Mouse (Mus musculus): ENCODE results near the gene Hoxc4. TPM values are rescaled to one million over a fixed set of nuclear protein-coding genes. Genes with fewer than 3 reads are reported as not detected.

The Hoxc4 gene
- polyA plus RNA-seq, 1 experiment from 2014 or later = 1.7 TPM

- no peaks in the 10 kb centered on the region for H3K27me3 ChIP-seq
- in situ Hi-C loops (cut with MboI; ENCODE audit: low pct_unique_long_range_greater_than_20kb) = no loop called here
- ATAC-seq (no peak), DNase-seq (ENCODE audit: low read depth, low spot score) (no peak)
- no peak for TF ChIP-seq CTCF (IDR thresholded peaks at IDR 0.05)
- ChIA-PET CTCF (interaction anchor here (1.3 kb wide), 1 partner anchor 9 kb away, joined by 4 read pairs; no protein-coding TSS in a partner anchor), POLR2A (interaction anchor here (0.8 kb wide), 1 partner anchor 44 kb away, joined by 3 read pairs; no protein-coding TSS in a partner anchor)
Measured at GRCm38 (mm10) chr15:103034043-103034806, 15.5 kb downstream of the Hoxc4 start.

GRCm38 (mm10) chr15:103034807-103035547 is 16.2 kb downstream of the Hoxc4 start:
- CTCF ChIA-PET = interaction anchor here (1.3 kb wide), 1 partner anchor 9 kb away, joined by 4 read pairs; no protein-coding TSS in a partner anchor
- no peak for DNase-seq (ENCODE audit: low read depth, low spot score)
- POLR2A ChIA-PET = interaction anchor here (0.8 kb wide), 1 partner anchor 43 kb away, joined by 3 read pairs; no protein-coding TSS in a partner anchor
- TF ChIP-seq CTCF (IDR thresholded peaks at IDR 0.05) = no peak
- in situ Hi-C loops (cut with MboI; ENCODE audit: low pct_unique_long_range_greater_than_20kb) = no loop called here
- no peaks in the 10 kb centered on the region for H3K27me3 ChIP-seq
- ATAC-seq = peak; percentile 29

- no peak for TF ChIP-seq CTCF (IDR thresholded peaks at IDR 0.05)
- CTCF ChIA-PET = no interaction called here
- in situ Hi-C loops (cut with MboI; ENCODE audit: low pct_unique_long_range_greater_than_20kb) = no loop called here
- no peak for ATAC-seq
- no peaks in the 10 kb centered on the region for H3K27me3 ChIP-seq
- no peak for DNase-seq (ENCODE audit: low read depth, low spot score)
- POLR2A ChIA-PET = no interaction called here
Measured at GRCm38 (mm10) chr15:103035548-103035881, 16.8 kb downstream of the Hoxc4 start.

GRCm38 (mm10) chr15:103037579-103037978 is 18.8 kb downstream of the Hoxc4 start:
- in situ Hi-C loops (cut with MboI; ENCODE audit: low pct_unique_long_range_greater_than_20kb) = no loop called here
- DNase-seq (ENCODE audit: low read depth, low spot score) (no peak), ATAC-seq (no peak)
- ChIA-PET CTCF (interaction anchor here (1.8 kb wide), 1 partner anchor 31 kb away, joined by 4 read pairs; no protein-coding TSS in a partner anchor), POLR2A (no interaction called here)
- no peaks in the 10 kb centered on the region for H3K27me3 ChIP-seq
- no peak for TF ChIP-seq CTCF (IDR thresholded peaks at IDR 0.05)

- ChIA-PET CTCF (interaction anchor here (1.8 kb wide), 1 partner anchor 30 kb away, joined by 4 read pairs; no protein-coding TSS in a partner anchor), POLR2A (interaction anchor here (0.7 kb wide), 1 partner anchor 99 kb away, joined by 3 read pairs; no protein-coding TSS in a partner anchor)
- in situ Hi-C loops (cut with MboI; ENCODE audit: low pct_unique_long_range_greater_than_20kb) = no loop called here
- DNase-seq (ENCODE audit: low read depth, low spot score) = no peak
- no peak for TF ChIP-seq CTCF (IDR thresholded peaks at IDR 0.05)
- ATAC-seq = no peak
- no peaks in the 10 kb centered on the region for H3K27me3 ChIP-seq
Measured at GRCm38 (mm10) chr15:103038701-103039480, 20.2 kb downstream of the Hoxc4 start.

GRCm38 (mm10) chr15:103039609-103040008 is 20.9 kb downstream of the Hoxc4 start:
- ChIA-PET POLR2A (interaction anchor here (0.6 to 0.7 kb wide), 2 partner anchors 14 to 98 kb away, joined by 3 to 9 read pairs; no protein-coding TSS in a partner anchor), CTCF (no interaction called here)
- no peaks in the 10 kb centered on the region for H3K27me3 ChIP-seq
- no peak for ATAC-seq
- no peak for TF ChIP-seq CTCF (IDR thresholded peaks at IDR 0.05)
- no peak for DNase-seq (ENCODE audit: low read depth, low spot score)
- in situ Hi-C loops (cut with MboI; ENCODE audit: low pct_unique_long_range_greater_than_20kb) = no loop called here

- DNase-seq (ENCODE audit: low read depth, low spot score) (no peak), ATAC-seq (no peak)
- no peak for TF ChIP-seq CTCF (IDR thresholded peaks at IDR 0.05)
- no peaks in the 10 kb centered on the region for H3K27me3 ChIP-seq
- ChIA-PET POLR2A (no interaction called here), CTCF (no interaction called here)
- in situ Hi-C loops (cut with MboI; ENCODE audit: low pct_unique_long_range_greater_than_20kb) = no loop called here
Measured at GRCm38 (mm10) chr15:103040601-103041000, 21.9 kb downstream of the Hoxc4 start.

GRCm38 (mm10) chr15:103041613-103042012 is 22.9 kb downstream of the Hoxc4 start:
- POLR2A ChIA-PET = no interaction called here
- CTCF ChIA-PET = interaction anchor here (1.0 kb wide), 1 partner anchor 13 kb away, joined by 3 read pairs; no protein-coding TSS in a partner anchor
- TF ChIP-seq CTCF (IDR thresholded peaks at IDR 0.05) = no peak
- no peaks in the 10 kb centered on the region for H3K27me3 ChIP-seq
- no peak for ATAC-seq
- no peak for DNase-seq (ENCODE audit: low read depth, low spot score)
- in situ Hi-C loops (cut with MboI; ENCODE audit: low pct_unique_long_range_greater_than_20kb) = no loop called here

- ChIA-PET CTCF (interaction anchor here (1.0 kb wide), 1 partner anchor 12 kb away, joined by 3 read pairs; no protein-coding TSS in a partner anchor), POLR2A (interaction anchor here (0.6 kb wide), 1 partner anchor 273 kb away, joined by 5 read pairs; no protein-coding TSS in a partner anchor)
- H3K27me3 ChIP-seq = no peaks in the 10 kb centered on the region
- ATAC-seq (no peak), DNase-seq (ENCODE audit: low read depth, low spot score) (no peak)
- no peak for TF ChIP-seq CTCF (IDR thresholded peaks at IDR 0.05)
- in situ Hi-C loops (cut with MboI; ENCODE audit: low pct_unique_long_range_greater_than_20kb) = no loop called here
Measured at GRCm38 (mm10) chr15:103042209-103042608, 23.5 kb downstream of the Hoxc4 start.

GRCm38 (mm10) chr15:103051670-103052069 is 32.9 kb downstream of the Hoxc4 start:
- ChIA-PET CTCF (no interaction called here), POLR2A (no interaction called here)
- no peak for DNase-seq (ENCODE audit: low read depth, low spot score)
- no peak for ATAC-seq
- no peak for TF ChIP-seq CTCF (IDR thresholded peaks at IDR 0.05)
- in situ Hi-C loops (cut with MboI; ENCODE audit: low pct_unique_long_range_greater_than_20kb) = no loop called here
- no peaks in the 10 kb centered on the region for H3K27me3 ChIP-seq

Measured in Patski (cell line).